Mouse (Mus musculus) neural tube, embryonic 14.5 days (tissue): ENCODE measurements around the gene Thumpd3. TPM values are rescaled to one million over a fixed set of nuclear protein-coding genes. Genes with fewer than 3 reads are reported as not detected.

Source experiments
- ATAC-seq: fragments of 200-750 bp; cut with Nextera tagmentation; 2 replicates; pipeline ENCODE4 v1.8.0; 2017; ENCODE audit warnings: low read depth, mild to moderate bottlenecking, moderate TSS enrichment, moderate library complexity
- H3K27ac ChIP-seq: fragments of 300-500 bp; sonication (generic); 2 replicates; pipeline ENCODE4 v1.5.1; 2014; ENCODE audit warnings: low read depth, mild to moderate bottlenecking, control low read depth, low read length, moderate library complexity, mixed read lengths
- H3K27me3 ChIP-seq: fragments of 300-500 bp; sonication (generic); 2 replicates; pipeline ENCODE4 v1.6.1; 2014; ENCODE audit warnings: low read length; ENCODE audit not compliant: control insufficient read depth, insufficient read depth
- H3K36me3 ChIP-seq: fragments of 300-500 bp; sonication (generic); 2 replicates; pipeline ENCODE4 v1.6.1; 2014; ENCODE audit warnings: low read length, mixed read lengths; ENCODE audit not compliant: control insufficient read depth, insufficient read depth
- H3K4me1 ChIP-seq: fragments of 300-500 bp; sonication (generic); 2 replicates; pipeline ENCODE4 v1.6.1; 2014; ENCODE audit warnings: low read length; ENCODE audit not compliant: control insufficient read depth, insufficient read depth
- H3K4me2 ChIP-seq: fragments of 300-500 bp; sonication (generic); 2 replicates; pipeline ENCODE4 v1.6.1; 2014; ENCODE audit warnings: mild to moderate bottlenecking, low read depth, low read length, control low read depth
- H3K4me3 ChIP-seq: fragments of 300-500 bp; sonication (generic); 2 replicates; pipeline ENCODE4 v1.5.1; 2014; ENCODE audit warnings: low read depth, low read length, control low read depth, mixed read lengths
- H3K9ac ChIP-seq: fragments of 300-500 bp; sonication (generic); replicated peaks from 2 replicates; pipeline ENCODE4 v1.6.1; 2014; ENCODE audit warnings: low read depth, mild to moderate bottlenecking, control low read depth, low read length, mixed read lengths
- H3K9me3 ChIP-seq: fragments of 300-500 bp; sonication (generic); 2 replicates; pipeline ENCODE4 v1.6.1; 2016; ENCODE audit warnings: low read length; ENCODE audit not compliant: control insufficient read depth
- WGBS: fragments of 180-500 bp; shearing (Covaris S2); extraction: QIAGEN DNeasy Blood & Tissue Kit; methylation state at CpG from one replicate; pipeline ENCODE4 v1.1.7; 2014; 5-methylcytosine and 5-hydroxymethylcytosine counted together
- polyA plus RNA-seq: library from polyadenylated mRNA; unstranded; fragments of >200 nt; fragmentation: Nextera tagmentation; extraction: Ambion mirVana; gene quantifications from 2 replicates; pipeline ENCODE4 v1.2.1, GENCODE M21; 2014

Gene Thumpd3
- polyA plus RNA-seq, 1 experiment from 2014 or later = 46.6 TPM

GRCm38 (mm10) chr6:113082229-113082628 is 36.2 kb downstream of the Thumpd3 start:
- Histone ChIP-seq H3K9ac (no peak overlapping the region), H3K27me3 (no peaks in the 10 kb centered on the region), H3K9me3 (no peaks in the 10 kb centered on the region), H3K4me2 (peak overlapping the region; percentile 33; the same call in 1 of the 2 replicates), H3K36me3 (no peaks in the 10 kb centered on the region), H3K27ac (no peak overlapping the region; the same call in 1 of the 2 replicates), H3K4me1 (peaks cover 34% of the 10 kb centered on the region), H3K4me3 (no peak overlapping the region)
- ATAC-seq = no peak
- 12% methylated on average over 6 of the region's 6 CpGs for WGBS

GRCm38 (mm10) chr6:113084590-113084989 is 38.6 kb downstream of the Thumpd3 start:
- 59% methylated on average over 4 of the region's 4 CpGs for WGBS

GRCm38 (mm10) chr6:113093206-113093605 is 47.2 kb downstream of the Thumpd3 start:
- Histone ChIP-seq H3K27ac (no peak overlapping the region), H3K27me3 (no peaks in the 10 kb centered on the region), H3K9me3 (no peaks in the 10 kb centered on the region), H3K9ac (no peak overlapping the region), H3K4me3 (no peak overlapping the region), H3K4me2 (no peak overlapping the region), H3K4me1 (no peaks in the 10 kb centered on the region), H3K36me3 (no peaks in the 10 kb centered on the region)
- WGBS = 84% methylated on average over 3 of the region's 3 CpGs
- ATAC-seq = no peak

More at GRCm38 (mm10) chr6:113084590-113084989, 38.6 kb downstream of the Thumpd3 start:
- H3K4me1 ChIP-seq = peaks cover 21% of the 10 kb centered on the region
- no peaks in the 10 kb centered on the region for H3K27me3 ChIP-seq
- H3K4me2 ChIP-seq = no peak overlapping the region
- no peak overlapping the region for H3K4me3 ChIP-seq
- H3K9me3 ChIP-seq = no peaks in the 10 kb centered on the region
- H3K27ac ChIP-seq = no peak overlapping the region
- no peak overlapping the region for H3K9ac ChIP-seq
- H3K36me3 ChIP-seq = no peaks in the 10 kb centered on the region
- ATAC-seq = no peak

GRCm38 (mm10) chr6:113095547-113095946 is 49.5 kb downstream of the Thumpd3 start:
- Histone ChIP-seq H3K4me2 (no peak overlapping the region), H3K9ac (no peak overlapping the region), H3K27me3 (no peaks in the 10 kb centered on the region), H3K4me1 (no peaks in the 10 kb centered on the region; the same call in 1 of the 2 replicates), H3K36me3 (no peaks in the 10 kb centered on the region), H3K4me3 (no peak overlapping the region), H3K27ac (no peak overlapping the region), H3K9me3 (no peaks in the 10 kb centered on the region)
- no peak for ATAC-seq
- WGBS = 83% methylated on average over 1 of the region's 1 CpGs

- no peak for ATAC-seq
- Histone ChIP-seq H3K9me3 (no peaks in the 10 kb centered on the region), H3K4me3 (no peak overlapping the region), H3K27ac (no peak overlapping the region), H3K27me3 (no peaks in the 10 kb centered on the region), H3K36me3 (no peaks in the 10 kb centered on the region), H3K9ac (no peak overlapping the region), H3K4me1 (no peaks in the 10 kb centered on the region; the same call in 1 of the 2 replicates), H3K4me2 (no peak overlapping the region)
- WGBS = 87% methylated on average over 5 of the region's 5 CpGs
Observed at GRCm38 (mm10) chr6:113097662-113098061, 51.6 kb downstream of the Thumpd3 start.

- 40% methylated on average over 5 of the region's 5 CpGs for WGBS
- H3K27me3 ChIP-seq = no peaks in the 10 kb centered on the region
- H3K27ac ChIP-seq = peak overlapping the region; percentile 59
- H3K36me3 ChIP-seq = no peaks in the 10 kb centered on the region
- H3K4me3 ChIP-seq = no peak overlapping the region
- H3K4me1 ChIP-seq = no peaks in the 10 kb centered on the region; the same call in 1 of the 2 replicates
- ATAC-seq = peak; percentile 82; the same call in 1 of the 2 replicates
- no peaks in the 10 kb centered on the region for H3K9me3 ChIP-seq
- H3K4me2 ChIP-seq = no peak overlapping the region
- no peak overlapping the region for H3K9ac ChIP-seq
Observed at GRCm38 (mm10) chr6:113099640-113100289, 53.7 kb downstream of the Thumpd3 start.

GRCm38 (mm10) chr6:113102541-113102940 is 56.5 kb downstream of the Thumpd3 start:
- no peak overlapping the region for H3K27ac ChIP-seq
- no peak overlapping the region for H3K4me3 ChIP-seq
- H3K36me3 ChIP-seq = no peaks in the 10 kb centered on the region
- ATAC-seq = no peak
- no peaks in the 10 kb centered on the region for H3K9me3 ChIP-seq
- H3K9ac ChIP-seq = no peak overlapping the region
- no peaks in the 10 kb centered on the region for H3K27me3 ChIP-seq
- H3K4me1 ChIP-seq = no peaks in the 10 kb centered on the region; the same call in 1 of the 2 replicates
- H3K4me2 ChIP-seq = no peak overlapping the region
- WGBS = 81% methylated on average over 4 of the region's 4 CpGs

GRCm38 (mm10) chr6:113103765-113104164 is 57.7 kb downstream of the Thumpd3 start:
- ATAC-seq = no peak
- Histone ChIP-seq H3K4me2 (no peak overlapping the region), H3K4me1 (no peaks in the 10 kb centered on the region; the same call in 1 of the 2 replicates), H3K9ac (no peak overlapping the region), H3K27me3 (no peaks in the 10 kb centered on the region), H3K36me3 (no peaks in the 10 kb centered on the region), H3K9me3 (no peaks in the 10 kb centered on the region), H3K27ac (no peak overlapping the region), H3K4me3 (no peak overlapping the region)

GRCm38 (mm10) chr6:113109378-113109777 is 63.4 kb downstream of the Thumpd3 start:
- no peaks in the 10 kb centered on the region for H3K9me3 ChIP-seq
- no peaks in the 10 kb centered on the region for H3K27me3 ChIP-seq
- no peak overlapping the region for H3K27ac ChIP-seq
- H3K4me3 ChIP-seq = no peak overlapping the region
- H3K4me1 ChIP-seq = no peaks in the 10 kb centered on the region
- H3K36me3 ChIP-seq = peaks cover 26% of the 10 kb centered on the region
- ATAC-seq = no peak
- H3K4me2 ChIP-seq = no peak overlapping the region
- H3K9ac ChIP-seq = no peak overlapping the region
- WGBS = 96% methylated on average over 3 of the region's 3 CpGs
